Mouse (Mus musculus): ENCODE measurements around the gene Dis3l2. TPM values are rescaled to one million over a fixed set of nuclear protein-coding genes. Genes with fewer than 3 reads are reported as not detected.

Dis3l2 gene
- polyA plus RNA-seq, 1 experiment from 2014 or later = 13.5 TPM

DNA sequence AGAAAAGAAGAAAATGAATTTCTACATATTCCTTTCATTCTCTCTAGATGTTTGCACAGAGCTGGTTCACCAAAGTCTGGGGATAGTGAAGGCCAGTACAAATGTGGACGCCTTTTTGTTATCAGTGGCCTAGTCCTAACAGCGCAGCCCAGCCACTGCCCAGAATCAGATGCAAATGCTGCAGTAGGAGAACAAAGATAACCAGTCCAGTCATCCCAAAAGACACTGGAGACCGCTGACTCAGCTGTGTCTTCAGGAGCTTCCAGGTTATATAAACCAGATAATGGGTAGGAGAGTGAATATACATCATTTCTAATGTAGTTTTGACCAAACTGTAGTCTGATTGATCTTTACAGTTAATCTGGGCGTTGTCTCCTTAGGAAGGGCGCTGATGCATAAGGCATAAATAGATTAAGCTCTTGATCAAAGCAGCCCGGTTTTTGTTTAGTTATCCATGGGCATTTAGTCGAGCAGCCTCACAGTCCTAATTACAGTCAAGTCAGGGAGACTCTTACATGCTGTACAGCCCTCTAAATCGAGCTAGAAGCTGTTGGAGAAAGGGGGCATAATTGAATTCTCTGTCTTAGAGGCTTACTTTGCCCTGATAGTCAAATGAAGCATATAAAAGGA is 212.9 kb downstream of the Dis3l2 start:
- Histone ChIP-seq H3K27ac (ENCODE audit: low read length) (no peak overlapping the region), H3K4me3 (ENCODE audit: low read depth, low read length) (no peak overlapping the region), H3K36me3 (ENCODE audit: insufficient read depth, low read length) (no peaks in the 10 kb centered on the region), H3K27me3 (replicated peaks; ENCODE audit: insufficient read depth, low read length) (no peaks in the 10 kb centered on the region), H3K9me3 (ENCODE audit: low read length) (no peaks in the 10 kb centered on the region), H3K9ac (replicated peaks; ENCODE audit: low read depth) (no peak overlapping the region), H3K4me1 (ENCODE audit: insufficient read depth, low read depth, low read length) (no peaks in the 10 kb centered on the region), H3K4me2 (replicated peaks; ENCODE audit: low read depth, low read length) (no peak overlapping the region)
- TF ChIP-seq CTCF (IDR thresholded peaks at IDR 0.05) (no peak), EP300 (IDR thresholded peaks at IDR 0.05) (no peak)
- ATAC-seq (no peak), DNase-seq (ENCODE audit: low spot score) (no peak)
- 73% methylated on average over 8 of the region's 8 CpGs for WGBS

DNA sequence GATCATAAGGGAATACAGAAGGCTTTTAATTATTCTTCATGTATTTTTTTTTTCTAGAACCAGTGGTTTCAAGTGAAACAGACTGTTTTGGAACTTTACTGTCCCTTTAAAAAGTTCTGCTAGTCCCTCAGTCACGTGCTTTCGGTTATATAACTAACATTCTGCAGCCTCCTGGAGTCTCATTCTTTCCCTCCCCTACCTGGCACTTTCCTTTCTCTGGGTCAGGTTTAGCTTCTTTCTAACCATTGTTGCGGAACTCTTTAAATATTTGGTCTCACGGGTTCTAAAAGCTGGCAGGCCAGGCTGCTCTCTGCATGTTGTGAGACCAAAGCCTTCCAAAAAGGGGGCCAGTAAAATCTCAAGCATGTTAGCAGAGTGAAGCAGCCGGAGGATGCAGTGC is 222.2 kb downstream of the Dis3l2 start:
- no peaks in the 10 kb centered on the region for H3K36me3 ChIP-seq (ENCODE audit: insufficient read depth, low read length)
- TF ChIP-seq EP300 (IDR thresholded peaks at IDR 0.05) (no peak), CTCF (IDR thresholded peaks at IDR 0.05) (no peak)
- no peak overlapping the region for H3K9ac ChIP-seq (replicated peaks; ENCODE audit: low read depth)
- 59% methylated on average over 5 of the region's 5 CpGs for WGBS
- H3K9me3 ChIP-seq (ENCODE audit: low read length) = no peaks in the 10 kb centered on the region
- no peak overlapping the region for H3K4me3 ChIP-seq (ENCODE audit: low read depth, low read length)
- H3K4me1 ChIP-seq (ENCODE audit: insufficient read depth, low read depth, low read length) = no peaks in the 10 kb centered on the region
- H3K4me2 ChIP-seq (replicated peaks; ENCODE audit: low read depth, low read length) = no peak overlapping the region
- peak; percentile 33 for DNase-seq (ENCODE audit: low spot score)
- ATAC-seq = no peak
- no peaks in the 10 kb centered on the region for H3K27me3 ChIP-seq (replicated peaks; ENCODE audit: insufficient read depth, low read length)
- no peak overlapping the region for H3K27ac ChIP-seq (ENCODE audit: low read length)

DNA sequence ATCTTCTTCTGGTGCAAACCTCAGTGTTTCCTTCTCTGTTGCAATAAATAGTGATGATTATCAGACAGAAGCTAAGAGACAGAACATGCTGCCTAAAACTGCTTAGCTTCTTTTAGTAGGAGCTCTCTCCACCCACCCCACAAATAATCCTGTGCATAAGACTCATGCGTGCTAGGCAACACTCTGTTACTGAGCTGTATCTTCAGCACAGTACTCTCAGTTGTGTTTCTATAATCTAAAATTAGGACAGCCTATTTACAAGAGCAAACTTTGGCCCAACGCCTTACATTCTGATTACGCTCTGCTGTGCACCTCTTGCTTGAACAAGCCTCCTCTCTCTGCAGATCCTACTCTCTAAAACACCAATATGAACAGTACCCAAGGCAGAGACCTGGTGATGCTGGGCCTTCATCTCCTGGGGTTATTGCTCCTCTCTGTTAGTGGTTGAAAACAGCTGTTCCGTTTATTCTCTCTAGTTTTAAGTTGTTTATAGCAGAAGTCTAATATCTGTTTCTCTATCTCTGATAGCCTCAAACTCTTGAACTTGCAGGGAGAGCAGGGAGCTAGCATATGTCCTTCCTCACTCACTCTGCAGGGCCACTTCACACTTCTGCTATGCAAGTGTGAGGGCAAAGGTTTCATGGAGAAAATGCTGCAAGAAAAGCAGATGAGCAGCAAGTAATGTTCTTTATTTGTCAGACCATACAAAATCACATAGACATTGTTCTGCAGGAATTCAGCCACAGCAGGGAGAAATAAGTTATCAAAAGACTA is 228.2 kb downstream of the Dis3l2 start:
- ATAC-seq (peak; percentile 58; the same call in 1 of the 2 replicates), DNase-seq (ENCODE audit: low spot score) (peak; percentile 33)
- H3K36me3 ChIP-seq (ENCODE audit: insufficient read depth, low read length) = no peaks in the 10 kb centered on the region
- H3K4me2 ChIP-seq (replicated peaks; ENCODE audit: low read depth, low read length) = no peak overlapping the region
- no peaks in the 10 kb centered on the region for H3K9me3 ChIP-seq (ENCODE audit: low read length)
- H3K27ac ChIP-seq (ENCODE audit: low read length) = no peak overlapping the region
- TF ChIP-seq CTCF (IDR thresholded peaks at IDR 0.05) (no peak), EP300 (IDR thresholded peaks at IDR 0.05) (no peak)
- no peak overlapping the region for H3K9ac ChIP-seq (replicated peaks; ENCODE audit: low read depth)
- H3K27me3 ChIP-seq (replicated peaks; ENCODE audit: insufficient read depth, low read length) = no peaks in the 10 kb centered on the region
- no peak overlapping the region for H3K4me3 ChIP-seq (ENCODE audit: low read depth, low read length)
- no peaks in the 10 kb centered on the region for H3K4me1 ChIP-seq (ENCODE audit: insufficient read depth, low read depth, low read length)
- 75% methylated on average over 4 of the region's 4 CpGs for WGBS

DNA sequence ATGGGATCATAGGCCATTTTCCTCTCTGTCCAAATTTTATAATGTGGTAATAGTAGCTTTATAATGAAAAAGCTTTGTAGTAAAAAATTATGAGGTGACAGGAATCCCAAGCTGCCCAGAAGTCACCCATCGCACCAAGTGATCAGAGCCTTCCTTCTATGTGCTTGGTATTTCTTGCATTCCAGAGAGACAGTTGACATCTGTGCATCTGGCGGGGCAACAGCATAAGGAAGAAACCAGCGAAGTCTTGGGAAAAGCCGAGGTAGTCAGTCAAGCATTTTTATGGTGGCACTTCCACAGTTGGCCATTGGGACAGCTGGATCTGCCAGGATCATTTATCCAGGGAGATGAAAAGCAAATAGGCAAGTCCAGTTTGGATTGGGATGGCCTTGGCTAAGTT is 229.2 kb downstream of the Dis3l2 start:
- TF ChIP-seq CTCF (IDR thresholded peaks at IDR 0.05) (no peak), EP300 (IDR thresholded peaks at IDR 0.05) (no peak)

DNA sequence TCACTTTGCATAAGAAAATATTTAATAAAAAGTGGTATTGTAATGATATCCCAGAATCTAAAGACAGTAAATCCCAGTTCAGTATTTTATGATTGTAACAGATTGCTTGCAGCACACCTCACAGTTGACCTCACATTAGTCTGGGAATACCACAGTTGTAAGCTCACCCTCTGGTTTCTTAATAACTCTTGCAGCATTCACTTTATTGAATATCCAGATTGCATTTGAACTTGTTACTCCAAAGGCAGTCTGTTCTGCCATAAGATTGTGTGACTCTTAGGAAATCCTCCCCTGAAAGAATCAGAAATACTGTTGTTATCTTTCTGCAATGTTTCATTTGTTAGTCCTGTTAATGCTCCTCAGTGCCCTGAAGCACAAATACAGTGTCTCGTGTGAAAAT is 230.0 kb downstream of the Dis3l2 start:
- WGBS = 65% methylated on average over 1 of the region's 1 CpGs
- Histone ChIP-seq H3K4me3 (ENCODE audit: low read depth, low read length) (no peak overlapping the region), H3K4me2 (replicated peaks; ENCODE audit: low read depth, low read length) (no peak overlapping the region), H3K4me1 (ENCODE audit: insufficient read depth, low read depth, low read length) (no peaks in the 10 kb centered on the region), H3K9me3 (ENCODE audit: low read length) (no peaks in the 10 kb centered on the region), H3K27ac (ENCODE audit: low read length) (no peak overlapping the region), H3K27me3 (replicated peaks; ENCODE audit: insufficient read depth, low read length) (no peaks in the 10 kb centered on the region), H3K9ac (replicated peaks; ENCODE audit: low read depth) (no peak overlapping the region), H3K36me3 (ENCODE audit: insufficient read depth, low read length) (no peaks in the 10 kb centered on the region)
- DNase-seq (ENCODE audit: low spot score) (no peak), ATAC-seq (no peak)
- no peak for TF ChIP-seq EP300 (IDR thresholded peaks at IDR 0.05)
- TF ChIP-seq CTCF (IDR thresholded peaks at IDR 0.05) = no peak

More for the DNA sequence above, 229.2 kb downstream of the Dis3l2 start:
- Histone ChIP-seq H3K36me3 (ENCODE audit: insufficient read depth, low read length) (no peaks in the 10 kb centered on the region), H3K4me1 (ENCODE audit: insufficient read depth, low read depth, low read length) (no peaks in the 10 kb centered on the region), H3K9ac (replicated peaks; ENCODE audit: low read depth) (no peak overlapping the region), H3K27ac (ENCODE audit: low read length) (no peak overlapping the region), H3K4me2 (replicated peaks; ENCODE audit: low read depth, low read length) (no peak overlapping the region), H3K9me3 (ENCODE audit: low read length) (no peaks in the 10 kb centered on the region), H3K4me3 (ENCODE audit: low read depth, low read length) (no peak overlapping the region), H3K27me3 (replicated peaks; ENCODE audit: insufficient read depth, low read length) (no peaks in the 10 kb centered on the region)
- 51% methylated on average over 4 of the region's 4 CpGs for WGBS
- DNase-seq (ENCODE audit: low spot score) (peak; percentile 40), ATAC-seq (peak; percentile 40; the same call in 1 of the 2 replicates)

DNA sequence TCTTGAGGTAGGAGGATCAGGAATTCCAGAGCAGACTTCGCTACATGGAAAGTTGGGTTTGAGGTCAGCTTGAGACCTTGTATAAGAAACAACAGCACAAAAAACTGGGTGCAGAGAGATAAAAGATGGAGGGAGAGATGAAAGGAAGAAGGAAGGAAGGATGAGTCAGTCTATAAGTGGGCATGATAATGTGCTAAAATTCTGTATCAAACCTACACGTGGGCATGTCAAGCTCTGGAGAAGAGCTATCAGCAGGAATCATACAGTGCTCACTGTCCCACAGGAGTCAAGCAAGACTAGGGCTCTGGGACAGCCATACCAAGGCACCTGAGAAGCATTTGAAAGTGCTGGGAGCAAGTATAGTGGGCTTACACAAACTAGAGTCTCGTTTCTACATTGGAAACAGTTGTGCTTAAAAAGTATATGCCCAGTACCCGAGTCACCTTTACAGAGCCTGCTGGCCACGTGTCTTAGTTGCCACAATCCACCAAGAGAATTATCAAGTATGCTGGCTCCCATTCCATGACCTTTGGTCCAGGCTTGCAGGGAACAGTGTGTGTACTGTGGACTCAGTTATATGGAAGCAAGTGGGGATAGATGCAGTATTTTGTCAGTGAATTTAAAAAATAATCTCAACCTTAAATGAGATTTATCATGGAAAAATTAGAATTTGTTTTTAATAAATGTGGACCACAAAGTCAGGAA is 248.0 kb downstream of the Dis3l2 start:
- H3K36me3 ChIP-seq (ENCODE audit: insufficient read depth, low read length) = no peaks in the 10 kb centered on the region
- no peak for DNase-seq (ENCODE audit: low spot score)
- no peaks in the 10 kb centered on the region for H3K27me3 ChIP-seq (replicated peaks; ENCODE audit: insufficient read depth, low read length)
- no peak overlapping the region for H3K4me3 ChIP-seq (ENCODE audit: low read depth, low read length)
- H3K4me1 ChIP-seq (ENCODE audit: insufficient read depth, low read depth, low read length) = no peaks in the 10 kb centered on the region
- TF ChIP-seq CTCF (IDR thresholded peaks at IDR 0.05) (no peak), EP300 (IDR thresholded peaks at IDR 0.05) (no peak)
- no peak for ATAC-seq
- no peak overlapping the region for H3K27ac ChIP-seq (ENCODE audit: low read length)
- H3K4me2 ChIP-seq (replicated peaks; ENCODE audit: low read depth, low read length) = no peak overlapping the region
- no peaks in the 10 kb centered on the region for H3K9me3 ChIP-seq (ENCODE audit: low read length)
- 79% methylated on average over 5 of the region's 5 CpGs for WGBS
- no peak overlapping the region for H3K9ac ChIP-seq (replicated peaks; ENCODE audit: low read depth)

All from lung, postnatal 0 days (tissue).